Mouse (Mus musculus) heart, embryonic 14.5 days (tissue): ENCODE measurements around the gene Atg10. TPM values are rescaled to one million over a fixed set of nuclear protein-coding genes. Genes with fewer than 3 reads are reported as not detected.

Experiments used
- ATAC-seq: fragments of 200-750 bp; cut with Nextera tagmentation; 2 replicates; pipeline ENCODE4 v1.8.0; 2017; ENCODE audit warnings: low read depth, moderate TSS enrichment; ENCODE audit not compliant: insufficient number of reproducible peaks, insufficient read depth, low FRiP score
- H3K27ac ChIP-seq, 2 experiments: fragments of 200-500 bp in 1 of 2; fragments of 300-500 bp in 1 of 2; sonication (generic) in 1 of 2; replicated peaks in 1 of 2; 2 replicates each; pipeline ENCODE4 v1.5.1; 2012 to 2014; ENCODE audit warnings: low read depth in 2 of 2, low read length in 2 of 2, control low read depth in 1 of 2, mild to moderate bottlenecking in 1 of 2, mixed read lengths in 1 of 2; ENCODE audit not compliant: control insufficient read depth in 1 of 2, insufficient read depth in 1 of 2
- H3K27me3 ChIP-seq: fragments of 300-500 bp; sonication (generic); 2 replicates; pipeline ENCODE4 v1.6.1; 2014; ENCODE audit warnings: mild to moderate bottlenecking, low read length, control low read depth; ENCODE audit not compliant: control insufficient read depth, insufficient read depth
- H3K36me3 ChIP-seq: fragments of 300-500 bp; sonication (generic); 2 replicates; pipeline ENCODE4 v1.6.1; 2014; ENCODE audit warnings: mild to moderate bottlenecking, control low read depth, low read length, mixed read lengths; ENCODE audit not compliant: control insufficient read depth, insufficient read depth
- H3K4me1 ChIP-seq, 2 experiments: fragments of 200-500 bp in 1 of 2; fragments of 300-500 bp in 1 of 2; sonication (generic) in 1 of 2; 2 replicates each; pipeline ENCODE4 v1.6.1; 2012 to 2014; ENCODE audit warnings: low read length in 2 of 2, control low read depth in 1 of 2, mixed read lengths in 1 of 2; ENCODE audit not compliant: control insufficient read depth in 2 of 2, insufficient read depth in 2 of 2
- H3K4me2 ChIP-seq: fragments of 300-500 bp; sonication (generic); 2 replicates; pipeline ENCODE4 v1.6.1; 2014; ENCODE audit warnings: mild to moderate bottlenecking, low read length
- H3K4me3 ChIP-seq, 2 experiments: fragments of 200-500 bp in 1 of 2; fragments of 300-500 bp in 1 of 2; sonication (generic) in 1 of 2; 2 replicates each; pipeline ENCODE4 v1.5.1; 2012 to 2014; ENCODE audit warnings: low read length in 2 of 2, mild to moderate bottlenecking in 2 of 2, control low read depth in 1 of 2, low read depth in 1 of 2, moderate library complexity in 1 of 2; ENCODE audit not compliant: control insufficient read depth in 1 of 2, insufficient read depth in 1 of 2
- H3K9ac ChIP-seq: fragments of 300-500 bp; sonication (generic); 2 replicates; pipeline ENCODE4 v1.6.1; 2014; ENCODE audit warnings: mild to moderate bottlenecking, low read length
- H3K9me3 ChIP-seq: fragments of 300-500 bp; sonication (generic); 2 replicates; pipeline ENCODE4 v1.6.1; 2016; ENCODE audit warnings: low read length, control low read depth; ENCODE audit not compliant: control insufficient read depth
- WGBS: fragments of 180-500 bp; shearing (Covaris S2); extraction: QIAGEN DNeasy Blood & Tissue Kit; methylation state at CpG from one replicate; pipeline ENCODE4 v1.1.7; 2014; 5-methylcytosine and 5-hydroxymethylcytosine counted together
- polyA plus RNA-seq: library from polyadenylated mRNA; unstranded; fragments of >200 nt; fragmentation: Nextera tagmentation; extraction: Ambion mirVana; gene quantifications from 2 replicates; pipeline ENCODE4 v1.2.1, GENCODE M21; 2014

The Atg10 gene
- polyA plus RNA-seq, 1 experiment from 2014 or later = 36.4 TPM

DNA sequence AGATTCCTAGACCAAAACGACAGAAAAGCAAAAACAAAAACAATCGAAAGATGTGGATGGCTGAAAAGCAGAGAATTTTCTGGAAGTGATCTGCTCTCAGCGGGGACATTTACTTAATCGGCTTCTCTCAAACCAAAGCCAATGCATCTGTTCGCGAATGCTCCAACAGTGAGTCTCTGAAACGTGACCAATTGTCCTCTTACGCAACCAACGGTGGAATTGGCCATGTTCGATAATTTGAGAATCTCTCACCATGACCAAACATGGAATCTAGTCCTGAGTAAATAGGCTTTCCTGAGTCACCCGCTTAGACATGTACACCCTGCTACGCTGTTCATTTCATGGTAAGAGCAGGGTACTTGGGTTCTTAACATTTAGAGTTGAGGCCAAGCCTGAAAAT, 326.9 kb downstream of the Atg10 start:
- no peak overlapping the region for H3K9ac ChIP-seq
- H3K4me3 ChIP-seq = no peak overlapping the region
- no peak overlapping the region for H3K27ac ChIP-seq
- peaks cover 4% of the 10 kb centered on the region; the same call in 1 of the 2 replicates for H3K9me3 ChIP-seq
- H3K4me2 ChIP-seq = no peak overlapping the region
- H3K36me3 ChIP-seq = no peaks in the 10 kb centered on the region
- no peaks in the 10 kb centered on the region for H3K4me1 ChIP-seq
- WGBS = 89% methylated on average over 12 of the region's 12 CpGs
- ATAC-seq = no peak
- H3K27me3 ChIP-seq = no peaks in the 10 kb centered on the region

DNA sequence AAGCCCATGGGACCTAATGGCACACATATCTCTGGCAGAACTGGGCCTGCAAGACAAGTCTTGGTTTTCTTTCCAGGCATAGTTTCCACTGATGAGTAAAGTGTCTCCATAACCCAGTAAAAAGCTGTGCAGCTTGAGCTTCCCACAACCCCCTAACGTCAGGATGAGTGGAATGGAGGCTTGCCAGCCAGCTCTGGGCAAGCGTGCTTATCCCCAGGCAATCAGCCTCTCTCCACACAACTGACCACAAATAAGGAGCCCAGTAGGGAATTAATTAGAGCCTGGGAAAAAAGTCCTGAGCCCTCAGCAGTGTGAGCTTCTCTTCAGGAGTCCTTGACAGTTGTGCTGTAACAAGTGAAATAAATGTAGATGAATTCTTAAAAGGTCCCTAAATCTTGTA, 327.7 kb downstream of the Atg10 start:
- Histone ChIP-seq H3K9ac (no peak overlapping the region), H3K27ac (no peak overlapping the region), H3K4me2 (no peak overlapping the region), H3K9me3 (peaks cover 4% of the 10 kb centered on the region; the same call in 1 of the 2 replicates), H3K36me3 (no peaks in the 10 kb centered on the region), H3K27me3 (no peaks in the 10 kb centered on the region), H3K4me1 (no peaks in the 10 kb centered on the region), H3K4me3 (no peak overlapping the region)
- 43% methylated on average over 2 of the region's 2 CpGs for WGBS
- ATAC-seq = no peak

DNA sequence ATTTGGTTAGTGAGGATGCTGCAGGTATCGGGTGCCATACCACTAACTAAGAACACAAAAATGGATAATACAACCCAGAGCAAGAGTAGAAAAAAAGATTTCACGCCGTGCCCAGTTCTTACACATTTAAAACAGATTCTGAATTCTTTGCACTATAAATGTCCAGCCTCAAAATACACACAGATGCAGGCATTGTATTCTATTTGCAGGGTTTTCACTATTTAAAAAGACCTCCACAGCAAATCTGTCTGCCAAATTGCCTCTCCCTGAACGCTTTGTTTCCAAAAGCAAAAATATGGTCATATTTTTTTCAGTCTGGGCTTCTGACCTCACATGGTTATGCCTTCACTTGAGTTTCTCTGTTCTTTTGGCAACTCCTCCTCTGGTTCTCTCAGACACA, 328.9 kb downstream of the Atg10 start:
- Histone ChIP-seq H3K4me2 (no peak overlapping the region), H3K4me3 (no peak overlapping the region), H3K27ac (no peak overlapping the region), H3K36me3 (no peaks in the 10 kb centered on the region), H3K4me1 (no peaks in the 10 kb centered on the region), H3K9ac (no peak overlapping the region), H3K27me3 (no peaks in the 10 kb centered on the region), H3K9me3 (peaks cover 4% of the 10 kb centered on the region; the same call in 1 of the 2 replicates)
- WGBS = 87% methylated on average over 4 of the region's 4 CpGs
- ATAC-seq = no peak

DNA sequence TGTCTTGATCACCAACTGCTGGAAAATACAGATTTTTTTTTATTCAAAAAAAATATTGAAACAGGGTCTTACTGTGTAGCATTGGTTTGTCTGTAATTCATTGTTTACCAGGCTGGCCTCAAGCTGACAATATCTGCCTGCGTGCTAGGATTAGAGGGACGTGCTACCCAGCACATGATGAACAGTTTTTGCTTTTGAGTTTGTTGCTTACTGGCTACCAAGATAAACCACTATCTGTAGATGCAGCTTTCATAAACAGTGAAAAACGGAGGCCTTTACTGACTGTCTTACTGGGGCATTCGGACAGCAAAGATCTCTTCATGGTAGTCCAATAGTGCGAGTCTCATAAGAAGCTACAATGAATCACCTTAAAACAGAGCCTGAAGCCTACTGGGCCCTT, 333.7 kb downstream of the Atg10 start:
- no peak overlapping the region for H3K9ac ChIP-seq
- no peak for ATAC-seq

DNA sequence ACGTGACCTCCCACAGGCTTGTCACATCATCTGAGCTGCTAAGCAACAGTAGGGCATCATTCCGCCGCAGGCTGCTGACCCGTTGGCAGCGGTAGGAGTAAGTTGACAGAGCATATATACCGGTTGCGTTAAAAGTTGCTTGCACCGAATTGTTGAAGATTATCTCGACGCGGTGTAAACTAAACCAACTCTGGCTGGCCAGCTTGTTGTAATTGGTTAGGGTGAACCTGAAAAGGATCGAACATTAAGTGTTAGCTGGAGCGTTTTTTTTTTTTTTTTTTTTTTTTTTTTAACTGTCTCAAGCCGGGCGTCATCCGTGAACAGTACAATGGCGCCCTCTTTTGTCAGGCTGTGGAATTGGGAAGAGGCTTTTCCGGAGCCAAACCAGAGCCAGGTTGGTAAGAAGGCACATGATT, 337.2 kb downstream of the Atg10 start:
- H3K27me3 ChIP-seq = no peaks in the 10 kb centered on the region
- H3K4me3 ChIP-seq = peak overlapping the region; percentile 47 to 60
- peak overlapping the region; percentile 82 for H3K4me2 ChIP-seq
- under 1% methylated on average over 18 of the region's 18 CpGs for whole genome bisulfite sequencing
- H3K9ac ChIP-seq = peak overlapping the region; percentile 68
- H3K27ac ChIP-seq = peak overlapping the region; percentile 79 to 89
- no peaks in the 10 kb centered on the region for H3K36me3 ChIP-seq
- ATAC-seq = 0 out of 2 replicates have a peak, but pooled peaks have one; percentile 34
- H3K4me1 ChIP-seq = peaks cover 7 to 15% of the 10 kb centered on the region in 2 experiments
- no peaks in the 10 kb centered on the region for H3K9me3 ChIP-seq

More for the DNA sequence above, 333.7 kb downstream of the Atg10 start:
- Histone ChIP-seq H3K4me1 (peaks cover 6 to 13% of the 10 kb centered on the region in 2 experiments), H3K36me3 (no peaks in the 10 kb centered on the region), H3K27me3 (no peaks in the 10 kb centered on the region), H3K4me3 (no peak overlapping the region), H3K4me2 (no peak overlapping the region), H3K27ac (no peak overlapping the region), H3K9me3 (no peaks in the 10 kb centered on the region)
- 90% methylated on average over 5 of the region's 5 CpGs for WGBS

DNA sequence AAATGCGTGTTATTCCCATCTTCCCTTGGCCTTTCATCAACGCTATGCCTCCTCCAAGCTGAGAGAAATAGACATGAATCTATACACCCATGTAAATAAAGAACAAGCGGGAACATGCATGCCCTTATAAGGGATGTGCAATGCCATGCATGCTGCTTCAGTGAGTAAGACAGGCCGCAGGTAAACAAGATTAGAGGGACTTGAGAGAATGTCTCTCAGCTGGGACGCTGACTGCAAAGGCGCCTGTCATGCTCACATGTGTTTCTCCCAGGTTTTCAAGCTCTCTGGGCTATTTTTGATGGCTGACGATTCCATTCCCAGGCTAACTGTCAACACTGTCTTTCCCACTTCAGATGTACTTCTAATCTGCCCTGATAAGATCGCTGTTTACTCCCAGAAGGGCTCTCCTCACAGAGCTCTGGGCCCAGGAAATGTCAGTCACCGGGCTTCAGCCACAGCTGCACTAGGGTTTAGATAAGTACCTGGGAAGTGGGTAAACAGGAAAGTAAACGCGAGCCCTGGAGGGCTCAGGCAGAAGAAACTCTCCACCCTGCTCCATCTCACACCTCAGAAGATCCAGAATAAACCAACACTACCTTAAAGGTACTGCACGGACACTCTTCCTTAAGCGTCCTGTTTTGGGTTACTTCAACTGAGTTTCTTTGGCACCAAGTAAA, 337.8 kb downstream of the Atg10 start:
- Histone ChIP-seq H3K27ac (peak overlapping the region; percentile 79 to 89), H3K9ac (peak overlapping the region; percentile 68), H3K27me3 (no peaks in the 10 kb centered on the region), H3K4me3 (peak overlapping the region; percentile 47 to 60), H3K4me1 (peaks cover 7 to 15% of the 10 kb centered on the region in 2 experiments), H3K9me3 (no peaks in the 10 kb centered on the region), H3K4me2 (peak overlapping the region; percentile 82), H3K36me3 (no peaks in the 10 kb centered on the region)
- 9% methylated on average over 13 of the region's 13 CpGs for WGBS
- ATAC-seq = peak; percentile 78
